Mouse (Mus musculus): ENCODE results near the gene Pdlim7. TPM values are rescaled to one million over a fixed set of nuclear protein-coding genes. Genes with fewer than 3 reads are reported as not detected.

The Pdlim7 gene
- total and polyA plus RNA-seq, 3 experiments: 8.7 to 32.5 (median 11.2) TPM

DNA sequence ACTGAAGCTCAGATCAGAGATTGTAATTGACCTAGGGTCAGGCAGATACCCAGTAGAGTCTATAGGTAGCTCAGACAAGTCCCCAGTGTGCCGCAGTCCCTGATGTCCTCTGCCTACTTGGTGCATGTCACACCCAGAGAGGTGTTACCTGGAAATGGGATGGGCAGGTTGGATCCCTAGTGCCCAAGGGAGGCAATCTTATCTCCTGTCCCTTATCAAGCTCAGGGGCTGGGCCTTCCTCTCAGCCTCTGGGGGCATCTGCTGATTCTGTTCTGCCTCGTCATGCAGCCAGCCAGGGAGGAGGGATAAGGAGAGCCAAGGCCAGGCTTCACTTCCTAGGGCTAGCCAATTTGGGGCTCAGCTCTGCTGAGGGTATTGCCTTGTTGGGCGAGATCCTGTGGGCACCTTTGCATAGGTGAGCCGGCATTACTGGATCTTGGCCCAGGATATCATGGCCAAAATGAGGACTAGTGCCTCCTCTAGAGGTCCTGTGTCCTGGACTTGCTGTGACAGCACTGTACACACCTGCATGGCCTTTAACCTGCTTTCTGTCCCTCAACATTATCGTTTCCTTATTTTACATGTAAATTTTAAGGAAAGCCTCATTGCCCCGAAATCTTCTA is 66.9 kb downstream of the Pdlim7 start:
- H3K27ac ChIP-seq (ENCODE audit: insufficient read depth, low read depth): peak overlapping the region; percentile 80
- in situ Hi-C loops (cut with MboI; ENCODE audit: low pct_ligation_motif_present, low pct_unique_long_range_greater_than_20kb, low sequenced_read_pairs): no loop called here
- H3K9me3 ChIP-seq (replicated peaks; ENCODE audit: low read length): no peaks in the 10 kb centered on the region
- peaks cover 13 to 23% of the 10 kb centered on the region in 2 experiments for H3K36me3 ChIP-seq (replicated peaks in 1 of 2; ENCODE audit: control insufficient read depth in 1 of 2, insufficient read depth in 1 of 2, low read length in 1 of 2)
- H3K4me3 ChIP-seq (replicated peaks in 1 of 3; ENCODE audit: low read depth in 2 of 3, low read length in 2 of 3, poor library complexity in 1 of 3): peak overlapping the region; percentile 61 to 99 (median 80)
- no peaks in the 10 kb centered on the region for H3K27me3 ChIP-seq (replicated peaks)
- DNase-seq (ENCODE audit: extremely low read depth): no peak
- peaks cover 30 to 55% of the 10 kb centered on the region in 2 experiments for H3K4me1 ChIP-seq (ENCODE audit: control insufficient read depth in 1 of 2, insufficient read depth in 2 of 2)
- TF ChIP-seq GABPA (IDR thresholded peaks at IDR 0.05; ENCODE audit: insufficient replicate concordance, low read depth, low read length): no peak
- no peak for TF ChIP-seq MEF2A (IDR thresholded peaks at IDR 0.05; ENCODE audit: borderline replicate concordance, low read depth, low read length)
- TF ChIP-seq PAX5 (IDR thresholded peaks at IDR 0.05; ENCODE audit: low read length): no peak
- no peak for TF ChIP-seq MAX (IDR thresholded peaks at IDR 0.05; ENCODE audit: low read length)
- no peak for TF ChIP-seq MAFK (IDR thresholded peaks at IDR 0.05; ENCODE audit: insufficient replicate concordance, low read length)
- TF ChIP-seq E2F4 (IDR thresholded peaks at IDR 0.05; ENCODE audit: insufficient replicate concordance, low read depth, low read length): no peak
- no peak for TF ChIP-seq TBP (conservative IDR thresholded peaks at IDR 0.05; ENCODE audit: low read depth, low read length)
- no peak for TF ChIP-seq RCOR1 (conservative IDR thresholded peaks at IDR 0.05; ENCODE audit: low read depth, low read length)
- no peak for TF ChIP-seq HCFC1 (IDR thresholded peaks at IDR 0.05; ENCODE audit: low read depth, low read length)
- no peak for TF ChIP-seq JUN (IDR thresholded peaks at IDR 0.05; ENCODE audit: insufficient read depth, low read depth, low read length)
- no peak for TF ChIP-seq MXI1 (IDR thresholded peaks at IDR 0.05; ENCODE audit: low read depth, low read length)
- TF ChIP-seq UBTF (IDR thresholded peaks at IDR 0.05; ENCODE audit: low read depth, low read length): no peak
- no peak for TF ChIP-seq POLR2A (IDR thresholded peaks at IDR 0.05; ENCODE audit: low read depth, low read length)
- TF ChIP-seq CHD1 (IDR thresholded peaks at IDR 0.05; ENCODE audit: low read depth, low read length): no peak
- TF ChIP-seq MAZ (IDR thresholded peaks at IDR 0.05; ENCODE audit: low read depth, low read length): no peak
- TF ChIP-seq USF1 (IDR thresholded peaks at IDR 0.05; ENCODE audit: low read depth, low read length): no peak
- TF ChIP-seq ZC3H11A (IDR thresholded peaks at IDR 0.05; ENCODE audit: low read depth, low read length): no peak
- TF ChIP-seq POLR2AphosphoS2 (IDR thresholded peaks at IDR 0.05; ENCODE audit: low read depth, low read length): no peak
- TF ChIP-seq SIN3A (IDR thresholded peaks at IDR 0.05; ENCODE audit: low read length): no peak
- peak overlapping the region; percentile 83 for H3K4me2 ChIP-seq (ENCODE audit: insufficient read depth, low read depth, poor library complexity, severe bottlenecking)
- dilution Hi-C loops (cut with MboI; ENCODE audit: extremely low pct_ligation_motif_present, extremely low pct_unique_long_range_greater_than_20kb, low sequenced_read_pairs): no loop called here
- H3K79me2 ChIP-seq (replicated peaks; ENCODE audit: control insufficient read depth, extremely low read depth, insufficient read depth, poor library complexity, severe bottlenecking): peaks cover 34% of the 10 kb centered on the region
- peak overlapping the region; percentile 98 for H3K9ac ChIP-seq (ENCODE audit: insufficient read depth, low read depth)

Other genes starting within 250 kb of the Pdlim7 start
Only the 20 nearest of the 21 such genes appear.
- 253 and 302 TPM in 2 replicates for gene Prelid1, start 193.2 kb downstream of the Pdlim7 start, total RNA-seq (2012; rRNA removed)
- gene Prelid1, start 193.2 kb downstream of the Pdlim7 start, total RNA-seq (2014; rRNA removed): 190 and 205 TPM in 2 replicates
- gene Prelid1, start 193.2 kb downstream of the Pdlim7 start, polyA plus RNA-seq (2012; ENCODE audit: insufficient read length, low read depth): 432 and 435 TPM in 2 replicates
- 68.0 and 72.5 TPM in 2 replicates for gene Rab24, start 191.7 kb downstream of the Pdlim7 start, total RNA-seq (2012; rRNA removed)
- gene Rab24, start 191.7 kb downstream of the Pdlim7 start, total RNA-seq (2014; rRNA removed): 44.5 and 45.3 TPM in 2 replicates
- gene Rab24, start 191.7 kb downstream of the Pdlim7 start, polyA plus RNA-seq (2012; ENCODE audit: insufficient read length, low read depth): 41.7 and 56.6 TPM in 2 replicates
- 7.3 and 10.0 TPM in 2 replicates for gene Mxd3, start 183.9 kb downstream of the Pdlim7 start, total RNA-seq (2012; rRNA removed)
- 4.1 and 7.0 TPM in 2 replicates for gene Mxd3, start 183.9 kb downstream of the Pdlim7 start, total RNA-seq (2014; rRNA removed)
- 6.9 and 13.5 TPM in 2 replicates for gene Mxd3, start 183.9 kb downstream of the Pdlim7 start, polyA plus RNA-seq (2012; ENCODE audit: insufficient read length, low read depth)
- 126 and 150 TPM in 2 replicates for gene Lman2, start 150.9 kb downstream of the Pdlim7 start, total RNA-seq (2012; rRNA removed)
- 87.9 and 94.6 TPM in 2 replicates for gene Lman2, start 150.9 kb downstream of the Pdlim7 start, total RNA-seq (2014; rRNA removed)
- 169 and 174 TPM in 2 replicates for gene Lman2, start 150.9 kb downstream of the Pdlim7 start, polyA plus RNA-seq (2012; ENCODE audit: insufficient read length, low read depth)
- 7.4 and 8.0 TPM in 2 replicates for gene Rgs14, start 143.9 kb downstream of the Pdlim7 start, total RNA-seq (2012; rRNA removed)
- 6.3 and 7.4 TPM in 2 replicates for gene Rgs14, start 143.9 kb downstream of the Pdlim7 start, total RNA-seq (2014; rRNA removed)
- 6.5 and 7.6 TPM in 2 replicates for gene Rgs14, start 143.9 kb downstream of the Pdlim7 start, polyA plus RNA-seq (2012; ENCODE audit: insufficient read length, low read depth)
- not detected in 2 replicates for gene Slc34a1, start 115.5 kb downstream of the Pdlim7 start, total RNA-seq (2012; rRNA removed)
- not detected in 2 replicates for gene Slc34a1, start 115.5 kb downstream of the Pdlim7 start, total RNA-seq (2014; rRNA removed)
- gene Slc34a1, start 115.5 kb downstream of the Pdlim7 start, polyA plus RNA-seq (2012; ENCODE audit: insufficient read length, low read depth): not detected in 2 replicates
- not detected in 2 replicates for gene Pfn3, start 98.4 kb downstream of the Pdlim7 start, total RNA-seq (2012; rRNA removed)
- gene Pfn3, start 98.4 kb downstream of the Pdlim7 start, total RNA-seq (2014; rRNA removed): not detected in 2 replicates
- gene Pfn3, start 98.4 kb downstream of the Pdlim7 start, polyA plus RNA-seq (2012; ENCODE audit: insufficient read length, low read depth): not detected in 2 replicates
- not detected in 2 replicates for gene F12, start 86.9 kb downstream of the Pdlim7 start, total RNA-seq (2012; rRNA removed)
- gene F12, start 86.9 kb downstream of the Pdlim7 start, total RNA-seq (2014; rRNA removed): not detected in 2 replicates
- not detected in 2 replicates for gene F12, start 86.9 kb downstream of the Pdlim7 start, polyA plus RNA-seq (2012; ENCODE audit: insufficient read length, low read depth)
- gene Grk6, start 68.6 kb downstream of the Pdlim7 start, total RNA-seq (2012; rRNA removed): 60.1 and 69.9 TPM in 2 replicates
- 59.0 and 65.0 TPM in 2 replicates for gene Grk6, start 68.6 kb downstream of the Pdlim7 start, total RNA-seq (2014; rRNA removed)
- 71.0 and 72.8 TPM in 2 replicates for gene Grk6, start 68.6 kb downstream of the Pdlim7 start, polyA plus RNA-seq (2012; ENCODE audit: insufficient read length, low read depth)
- 0.89 and 1.1 TPM in 2 replicates for gene Prr7, start 49.4 kb downstream of the Pdlim7 start, total RNA-seq (2012; rRNA removed)
- gene Prr7, start 49.4 kb downstream of the Pdlim7 start, total RNA-seq (2014; rRNA removed): 0.60 and 0.69 TPM in 2 replicates
- gene Prr7, start 49.4 kb downstream of the Pdlim7 start, polyA plus RNA-seq (2012; ENCODE audit: insufficient read length, low read depth): 0.83 and 1.2 TPM in 2 replicates
- 1.9 and 3.1 TPM in 2 replicates for gene Dbn1, start 25.6 kb downstream of the Pdlim7 start, total RNA-seq (2012; rRNA removed)
- 0.09 and 0.12 TPM in 2 replicates for gene Dbn1, start 25.6 kb downstream of the Pdlim7 start, total RNA-seq (2014; rRNA removed)
- 0.59 and 0.72 TPM in 2 replicates for gene Dbn1, start 25.6 kb downstream of the Pdlim7 start, polyA plus RNA-seq (2012; ENCODE audit: insufficient read length, low read depth)
- gene Dok3, start 15.6 kb upstream of the Pdlim7 start, total RNA-seq (2012; rRNA removed): 38.4 and 38.8 TPM in 2 replicates
- 9.0 and 9.1 TPM in 2 replicates for gene Dok3, start 15.6 kb upstream of the Pdlim7 start, total RNA-seq (2014; rRNA removed)
- gene Dok3, start 15.6 kb upstream of the Pdlim7 start, polyA plus RNA-seq (2012; ENCODE audit: insufficient read length, low read depth): 28.1 and 30.3 TPM in 2 replicates
- 107 and 109 TPM in 2 replicates for gene Ddx41, start 23.0 kb upstream of the Pdlim7 start, total RNA-seq (2012; rRNA removed)
- 56.6 and 59.9 TPM in 2 replicates for gene Ddx41, start 23.0 kb upstream of the Pdlim7 start, total RNA-seq (2014; rRNA removed)
- gene Ddx41, start 23.0 kb upstream of the Pdlim7 start, polyA plus RNA-seq (2012; ENCODE audit: insufficient read length, low read depth): 95.3 and 107 TPM in 2 replicates
- 17.9 and 18.6 TPM in 2 replicates for gene Fam193b, start 57.4 kb upstream of the Pdlim7 start, total RNA-seq (2012; rRNA removed)
- 9.2 and 9.4 TPM in 2 replicates for gene Fam193b, start 57.4 kb upstream of the Pdlim7 start, total RNA-seq (2014; rRNA removed)
- gene Fam193b, start 57.4 kb upstream of the Pdlim7 start, polyA plus RNA-seq (2012; ENCODE audit: insufficient read length, low read depth): 22.0 and 22.4 TPM in 2 replicates
- 196 and 222 TPM in 2 replicates for gene Tmed9, start 60.1 kb upstream of the Pdlim7 start, total RNA-seq (2012; rRNA removed)
- gene Tmed9, start 60.1 kb upstream of the Pdlim7 start, total RNA-seq (2014; rRNA removed): 88.1 and 88.2 TPM in 2 replicates
- 194 and 197 TPM in 2 replicates for gene Tmed9, start 60.1 kb upstream of the Pdlim7 start, polyA plus RNA-seq (2012; ENCODE audit: insufficient read length, low read depth)
- gene B4galt7, start 86.2 kb upstream of the Pdlim7 start, total RNA-seq (2012; rRNA removed): 10.3 and 11.7 TPM in 2 replicates
- gene B4galt7, start 86.2 kb upstream of the Pdlim7 start, total RNA-seq (2014; rRNA removed): 11.0 TPM in 2 replicates
- gene B4galt7, start 86.2 kb upstream of the Pdlim7 start, polyA plus RNA-seq (2012; ENCODE audit: insufficient read length, low read depth): 8.5 and 8.7 TPM in 2 replicates
- gene Caml, start 109.3 kb upstream of the Pdlim7 start, total RNA-seq (2012; rRNA removed): 29.9 and 41.0 TPM in 2 replicates
- gene Caml, start 109.3 kb upstream of the Pdlim7 start, total RNA-seq (2014; rRNA removed): 49.9 and 52.9 TPM in 2 replicates
- 38.2 and 41.6 TPM in 2 replicates for gene Caml, start 109.3 kb upstream of the Pdlim7 start, polyA plus RNA-seq (2012; ENCODE audit: insufficient read length, low read depth)
- 36.1 and 46.3 TPM in 2 replicates for gene Ddx46, start 121.4 kb upstream of the Pdlim7 start, total RNA-seq (2012; rRNA removed)
- 35.4 and 37.4 TPM in 2 replicates for gene Ddx46, start 121.4 kb upstream of the Pdlim7 start, total RNA-seq (2014; rRNA removed)
- 99.8 and 103 TPM in 2 replicates for gene Ddx46, start 121.4 kb upstream of the Pdlim7 start, polyA plus RNA-seq (2012; ENCODE audit: insufficient read length, low read depth)
- 22.1 and 23.2 TPM in 2 replicates for gene B230219D22Rik, start 179.4 kb upstream of the Pdlim7 start, total RNA-seq (2012; rRNA removed)
- gene B230219D22Rik, start 179.4 kb upstream of the Pdlim7 start, total RNA-seq (2014; rRNA removed): 35.0 and 36.1 TPM in 2 replicates
- 25.0 and 25.7 TPM in 2 replicates for gene B230219D22Rik, start 179.4 kb upstream of the Pdlim7 start, polyA plus RNA-seq (2012; ENCODE audit: insufficient read length, low read depth)
- gene Txndc15, start 201.0 kb upstream of the Pdlim7 start, total RNA-seq (2012; rRNA removed): 34.6 and 39.7 TPM in 2 replicates
- 48.7 and 51.2 TPM in 2 replicates for gene Txndc15, start 201.0 kb upstream of the Pdlim7 start, total RNA-seq (2014; rRNA removed)
- 37.4 and 45.2 TPM in 2 replicates for gene Txndc15, start 201.0 kb upstream of the Pdlim7 start, polyA plus RNA-seq (2012; ENCODE audit: insufficient read length, low read depth)

Measured in CH12.LX (cell line).